Mouse (Mus musculus): Measurements from ENCODE around the gene Gli3. TPM values are rescaled to one million over a fixed set of nuclear protein-coding genes. Genes with fewer than 3 reads are reported as not detected.

The Gli3 gene
- polyA plus RNA-seq, 1 experiment from 2014 or later = 26.8 TPM

DNA sequence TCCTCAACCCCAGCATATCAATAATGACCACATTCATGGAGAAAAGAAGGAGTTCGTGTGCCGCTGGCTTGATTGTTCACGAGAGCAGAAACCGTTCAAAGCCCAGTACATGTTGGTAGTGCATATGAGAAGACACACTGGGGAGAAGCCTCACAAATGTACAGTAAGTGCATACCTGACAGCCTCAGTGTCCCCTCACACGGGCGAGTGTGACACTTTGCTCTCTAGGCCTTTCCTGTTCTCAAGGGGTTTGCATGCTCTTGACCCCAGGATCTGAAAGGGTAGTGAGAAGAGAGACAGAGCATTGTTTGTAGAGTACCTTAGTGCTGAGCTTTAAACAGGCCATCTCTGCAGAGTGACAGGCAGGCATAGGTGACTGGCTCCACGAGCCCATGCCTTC lies 250.5 kb downstream of the Gli3 start:
- H3K36me3 ChIP-seq (ENCODE audit: poor library complexity, severe bottlenecking) = 0 out of 2 replicates have a peak, but pooled peaks cover 10% of the 10 kb centered on the region
- WGBS = 68% methylated on average over 7 of the region's 7 CpGs
- H3K4me3 ChIP-seq = no peak overlapping the region
- peak overlapping the region; percentile 41 for H3K27ac ChIP-seq
- no peak for ATAC-seq
- H3K4me1 ChIP-seq = peaks cover 41% of the 10 kb centered on the region
- no peaks in the 10 kb centered on the region for H3K27me3 ChIP-seq
- H3K9me3 ChIP-seq (replicated peaks) = no peaks in the 10 kb centered on the region
- H3K4me2 ChIP-seq = no peak overlapping the region
- no peak overlapping the region for H3K9ac ChIP-seq

DNA sequence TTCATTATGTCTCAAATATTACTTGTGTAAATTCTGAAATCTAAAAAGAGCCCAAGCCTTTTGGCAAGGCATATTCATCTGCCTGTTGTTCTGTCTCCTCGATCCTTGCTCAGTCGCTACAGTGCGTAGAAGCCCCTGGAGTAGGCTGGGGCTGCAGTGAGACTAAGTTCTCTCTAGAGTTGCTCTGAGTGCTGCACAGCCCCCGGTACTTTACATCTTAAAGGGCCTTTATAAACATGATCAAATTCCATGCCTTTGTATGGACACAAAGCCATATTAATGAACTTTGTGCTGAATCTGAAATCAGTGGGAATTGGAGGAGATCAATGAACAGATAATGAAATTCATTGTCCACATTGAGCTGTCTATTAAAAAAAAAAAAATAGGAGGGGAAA lies 251.3 kb downstream of the Gli3 start:
- H3K27me3 ChIP-seq = no peaks in the 10 kb centered on the region
- no peak overlapping the region for H3K4me3 ChIP-seq
- WGBS = 10% methylated on average over 4 of the region's 4 CpGs
- no peak overlapping the region for H3K4me2 ChIP-seq
- peak overlapping the region; percentile 41; the same call in 1 of the 2 replicates for H3K27ac ChIP-seq
- no peaks in the 10 kb centered on the region for H3K9me3 ChIP-seq (replicated peaks)
- H3K4me1 ChIP-seq = peaks cover 35% of the 10 kb centered on the region
- peak; percentile 75 for ATAC-seq
- no peak overlapping the region for H3K9ac ChIP-seq
- H3K36me3 ChIP-seq (ENCODE audit: poor library complexity, severe bottlenecking) = 0 out of 2 replicates have a peak, but pooled peaks cover 10% of the 10 kb centered on the region

DNA sequence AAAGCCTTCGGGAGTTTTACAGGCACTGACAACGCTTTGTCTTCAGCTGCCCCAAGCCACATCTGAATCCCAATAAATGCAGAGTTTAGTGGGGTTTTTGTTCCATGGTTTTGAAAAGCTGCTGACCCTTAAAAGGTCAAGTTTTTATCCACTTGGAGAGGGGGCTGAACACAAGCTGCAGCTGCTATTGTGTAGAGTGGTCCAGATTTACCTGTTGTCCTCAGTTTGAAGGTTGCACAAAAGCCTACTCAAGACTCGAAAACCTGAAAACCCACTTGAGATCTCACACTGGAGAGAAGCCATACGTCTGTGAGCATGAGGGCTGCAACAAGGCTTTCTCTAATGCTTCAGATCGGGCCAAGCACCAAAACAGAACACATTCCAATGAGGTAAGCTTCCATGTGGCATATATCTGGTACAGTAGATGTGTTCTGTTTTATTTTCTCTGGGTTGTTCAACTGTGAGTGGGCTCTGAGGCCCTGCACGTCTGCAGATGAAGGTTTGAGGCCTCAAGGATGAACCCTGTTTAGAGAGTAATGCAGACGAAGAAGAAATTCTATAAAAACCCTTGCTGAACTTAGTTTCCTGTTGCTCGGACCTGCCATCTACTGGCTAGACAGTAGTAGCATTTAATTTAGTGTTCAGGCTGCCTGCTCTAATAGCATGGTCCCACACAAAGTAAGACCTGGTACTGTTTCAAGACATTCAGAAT lies 251.8 kb downstream of the Gli3 start:
- H3K27ac ChIP-seq = peak overlapping the region; percentile 44
- ATAC-seq = peak; percentile 87
- no peak overlapping the region for H3K4me3 ChIP-seq
- H3K4me1 ChIP-seq = peaks cover 34% of the 10 kb centered on the region
- H3K9ac ChIP-seq = no peak overlapping the region
- no peaks in the 10 kb centered on the region for H3K27me3 ChIP-seq
- no peak overlapping the region for H3K4me2 ChIP-seq
- no peaks in the 10 kb centered on the region for H3K9me3 ChIP-seq (replicated peaks)
- WGBS = 8% methylated on average over 8 of the region's 8 CpGs
- peaks cover 11% of the 10 kb centered on the region for H3K36me3 ChIP-seq (ENCODE audit: poor library complexity, severe bottlenecking)

DNA sequence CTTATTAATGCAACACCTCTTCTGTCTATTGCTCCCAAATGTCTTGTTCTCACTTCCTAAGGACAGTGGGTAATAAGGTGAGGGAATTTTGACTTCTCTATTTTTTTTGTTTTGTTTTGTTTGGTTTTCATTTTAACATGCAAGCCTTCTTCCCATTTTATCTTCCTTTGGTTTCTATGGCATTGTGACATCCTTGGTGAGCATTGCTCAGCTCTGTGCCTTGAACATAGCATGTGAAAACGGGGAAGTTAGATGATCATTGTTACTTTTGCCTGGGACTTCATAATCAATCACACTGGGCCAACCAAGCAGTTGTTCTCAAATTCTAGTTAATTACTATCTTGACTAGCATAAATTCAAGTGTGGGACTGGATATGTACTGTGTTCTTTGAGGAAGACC lies 258.4 kb downstream of the Gli3 start:
- Histone ChIP-seq H3K4me1 (no peaks in the 10 kb centered on the region), H3K27ac (no peak overlapping the region), H3K36me3 (ENCODE audit: poor library complexity, severe bottlenecking) (peaks cover 58% of the 10 kb centered on the region), H3K4me2 (no peak overlapping the region), H3K9ac (no peak overlapping the region), H3K27me3 (no peaks in the 10 kb centered on the region), H3K4me3 (no peak overlapping the region), H3K9me3 (replicated peaks) (no peaks in the 10 kb centered on the region)
- no peak for ATAC-seq
- WGBS = 83% methylated on average over 1 of the region's 1 CpGs

DNA sequence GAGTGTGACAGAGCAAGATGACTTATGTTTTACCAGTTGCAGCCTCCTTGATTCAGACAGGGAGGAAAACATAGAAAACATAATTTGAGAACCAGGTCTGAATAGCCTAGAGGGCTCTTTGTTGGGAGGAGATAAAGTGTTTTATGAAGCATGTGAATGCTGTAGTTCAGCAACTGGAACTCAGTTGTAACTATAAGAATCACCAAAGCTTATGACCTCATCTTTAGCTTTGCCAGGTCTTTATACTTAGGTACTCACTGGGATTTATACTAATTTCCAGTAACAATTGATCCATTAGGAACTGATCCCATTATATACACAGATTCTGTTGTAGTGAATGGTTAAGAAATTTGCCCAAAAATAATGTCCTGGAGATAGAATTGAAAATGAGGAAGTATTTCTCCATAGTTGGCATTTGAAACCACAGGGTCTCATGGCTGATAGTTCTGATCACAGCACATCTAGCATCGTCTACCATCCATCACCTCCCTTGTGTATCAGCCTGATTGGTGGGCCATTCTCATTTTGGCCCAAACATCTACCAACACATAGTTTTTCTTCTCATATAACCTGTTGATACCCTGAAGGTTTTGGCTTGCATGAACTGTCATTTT lies 259.8 kb downstream of the Gli3 start:
- H3K4me2 ChIP-seq = no peak overlapping the region
- no peak for ATAC-seq
- H3K4me3 ChIP-seq = no peak overlapping the region
- no peak overlapping the region for H3K9ac ChIP-seq
- H3K27ac ChIP-seq = no peak overlapping the region
- H3K9me3 ChIP-seq (replicated peaks) = no peaks in the 10 kb centered on the region
- H3K4me1 ChIP-seq = no peaks in the 10 kb centered on the region
- peaks cover 63% of the 10 kb centered on the region for H3K36me3 ChIP-seq (ENCODE audit: poor library complexity, severe bottlenecking)
- 71% methylated on average over 1 of the region's 1 CpGs for WGBS
- H3K27me3 ChIP-seq = no peaks in the 10 kb centered on the region

DNA sequence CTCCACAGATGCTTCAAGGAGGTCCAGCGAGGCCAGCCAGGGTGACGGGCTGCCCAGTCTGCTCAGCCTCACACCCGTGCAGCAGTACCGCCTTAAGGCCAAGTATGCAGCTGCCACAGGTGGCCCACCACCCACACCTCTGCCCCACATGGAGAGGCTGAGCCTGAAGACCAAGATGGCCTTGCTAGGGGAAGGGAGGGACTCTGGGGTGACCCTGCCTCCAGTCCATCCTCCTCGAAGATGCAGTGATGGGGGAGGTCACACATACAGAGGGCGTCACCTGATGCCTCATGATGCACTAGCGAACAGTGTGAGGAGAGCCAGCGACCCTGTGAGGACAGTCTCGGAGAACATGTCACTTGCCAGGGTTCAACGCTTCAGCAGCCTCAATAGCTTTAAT lies 261.7 kb downstream of the Gli3 start:
- H3K4me2 ChIP-seq = no peak overlapping the region
- ATAC-seq = no peak
- no peaks in the 10 kb centered on the region for H3K27me3 ChIP-seq
- no peak overlapping the region for H3K27ac ChIP-seq
- peaks cover 75% of the 10 kb centered on the region for H3K36me3 ChIP-seq (ENCODE audit: poor library complexity, severe bottlenecking)
- 97% methylated on average over 10 of the region's 10 CpGs for whole genome bisulfite sequencing
- H3K9me3 ChIP-seq (replicated peaks) = no peaks in the 10 kb centered on the region
- no peak overlapping the region for H3K4me3 ChIP-seq
- H3K4me1 ChIP-seq = no peaks in the 10 kb centered on the region
- H3K9ac ChIP-seq = no peak overlapping the region

DNA sequence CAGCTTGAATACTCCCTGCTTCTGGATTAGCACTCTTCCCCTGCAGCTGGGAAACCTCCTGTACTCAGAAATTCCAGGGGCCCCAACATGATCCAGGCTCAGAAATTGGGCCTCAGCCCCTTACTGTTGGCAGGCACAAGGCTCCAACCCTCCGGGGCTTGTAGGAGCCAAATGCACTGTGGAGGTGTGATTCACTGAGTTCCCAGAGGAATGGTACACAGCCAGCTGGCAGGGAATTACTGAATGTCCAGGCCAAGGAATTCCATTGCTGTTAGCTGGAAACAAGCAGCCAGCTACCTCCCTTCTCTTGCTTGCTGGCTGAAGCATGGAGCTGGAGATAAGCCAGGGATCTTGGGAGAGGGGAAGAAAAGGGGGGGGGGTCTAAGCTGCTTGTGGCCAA lies 278.7 kb downstream of the Gli3 start:
- peaks cover 17% of the 10 kb centered on the region; the same call in 1 of the 2 replicates for H3K4me1 ChIP-seq
- no peaks in the 10 kb centered on the region for H3K27me3 ChIP-seq
- H3K4me3 ChIP-seq = no peak overlapping the region
- whole genome bisulfite sequencing = 35% methylated on average over 1 of the region's 1 CpGs
- H3K9ac ChIP-seq = no peak overlapping the region
- no peak overlapping the region for H3K4me2 ChIP-seq
- H3K27ac ChIP-seq = peak overlapping the region; percentile 41; the same call in 1 of the 2 replicates
- peak; percentile 97 for ATAC-seq
- no peaks in the 10 kb centered on the region for H3K36me3 ChIP-seq (ENCODE audit: poor library complexity, severe bottlenecking)
- H3K9me3 ChIP-seq (replicated peaks) = no peaks in the 10 kb centered on the region; the same call in 1 of the 2 replicates

DNA sequence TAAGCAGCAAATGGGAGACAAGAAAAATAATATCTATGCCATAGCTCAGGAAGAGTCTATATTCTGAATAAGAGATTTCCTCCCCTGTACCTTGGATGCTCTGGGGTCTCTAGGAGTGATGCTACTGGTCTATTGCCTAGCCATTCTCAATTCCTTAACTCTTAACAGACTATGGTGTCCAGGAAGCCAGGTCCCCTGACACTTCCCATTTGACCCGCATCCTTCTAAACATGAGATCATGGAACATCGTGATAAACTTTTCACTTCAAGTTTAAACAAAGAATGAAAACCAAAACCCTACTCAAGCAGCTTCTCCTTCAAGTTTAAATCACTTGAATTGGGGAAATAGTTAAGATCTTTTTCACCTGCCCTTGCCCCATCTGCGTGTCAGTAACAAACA lies 279.3 kb downstream of the Gli3 start:
- Histone ChIP-seq H3K4me1 (peaks cover 17% of the 10 kb centered on the region; the same call in 1 of the 2 replicates), H3K9ac (no peak overlapping the region), H3K4me2 (no peak overlapping the region), H3K4me3 (no peak overlapping the region), H3K36me3 (ENCODE audit: poor library complexity, severe bottlenecking) (no peaks in the 10 kb centered on the region), H3K27ac (no peak overlapping the region), H3K27me3 (no peaks in the 10 kb centered on the region), H3K9me3 (replicated peaks) (no peaks in the 10 kb centered on the region; the same call in 1 of the 2 replicates)
- WGBS = 84% methylated on average over 3 of the region's 3 CpGs
- 0 out of 2 replicates have a peak, but pooled peaks have one; percentile 14 for ATAC-seq

DNA sequence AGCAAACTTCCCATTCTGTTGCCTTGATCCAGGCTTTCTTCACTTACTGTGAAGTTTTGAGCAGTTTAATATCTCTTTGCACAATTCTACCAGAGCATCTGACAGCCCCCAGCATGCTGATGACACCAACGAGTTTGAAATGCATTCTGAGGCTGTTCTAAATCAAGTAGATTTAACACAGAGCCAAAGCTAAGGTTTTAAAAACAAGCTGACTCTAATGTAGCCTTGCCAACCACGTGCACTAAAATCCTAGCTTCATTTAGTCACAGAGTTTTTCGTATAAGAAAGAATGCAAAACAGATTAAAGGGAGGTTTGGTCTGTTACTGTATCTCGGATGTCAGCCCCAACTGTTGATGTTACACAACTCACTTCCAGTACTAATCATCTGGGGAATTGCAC lies 279.7 kb downstream of the Gli3 start:
- H3K9ac ChIP-seq = no peak overlapping the region
- no peak overlapping the region for H3K4me2 ChIP-seq
- H3K36me3 ChIP-seq (ENCODE audit: poor library complexity, severe bottlenecking) = no peaks in the 10 kb centered on the region
- H3K4me3 ChIP-seq = no peak overlapping the region
- H3K27ac ChIP-seq = no peak overlapping the region
- ATAC-seq = no peak
- H3K9me3 ChIP-seq (replicated peaks) = no peaks in the 10 kb centered on the region; the same call in 1 of the 2 replicates
- 75% methylated on average over 4 of the region's 4 CpGs for WGBS
- peaks cover 17% of the 10 kb centered on the region; the same call in 1 of the 2 replicates for H3K4me1 ChIP-seq
- no peaks in the 10 kb centered on the region for H3K27me3 ChIP-seq

DNA sequence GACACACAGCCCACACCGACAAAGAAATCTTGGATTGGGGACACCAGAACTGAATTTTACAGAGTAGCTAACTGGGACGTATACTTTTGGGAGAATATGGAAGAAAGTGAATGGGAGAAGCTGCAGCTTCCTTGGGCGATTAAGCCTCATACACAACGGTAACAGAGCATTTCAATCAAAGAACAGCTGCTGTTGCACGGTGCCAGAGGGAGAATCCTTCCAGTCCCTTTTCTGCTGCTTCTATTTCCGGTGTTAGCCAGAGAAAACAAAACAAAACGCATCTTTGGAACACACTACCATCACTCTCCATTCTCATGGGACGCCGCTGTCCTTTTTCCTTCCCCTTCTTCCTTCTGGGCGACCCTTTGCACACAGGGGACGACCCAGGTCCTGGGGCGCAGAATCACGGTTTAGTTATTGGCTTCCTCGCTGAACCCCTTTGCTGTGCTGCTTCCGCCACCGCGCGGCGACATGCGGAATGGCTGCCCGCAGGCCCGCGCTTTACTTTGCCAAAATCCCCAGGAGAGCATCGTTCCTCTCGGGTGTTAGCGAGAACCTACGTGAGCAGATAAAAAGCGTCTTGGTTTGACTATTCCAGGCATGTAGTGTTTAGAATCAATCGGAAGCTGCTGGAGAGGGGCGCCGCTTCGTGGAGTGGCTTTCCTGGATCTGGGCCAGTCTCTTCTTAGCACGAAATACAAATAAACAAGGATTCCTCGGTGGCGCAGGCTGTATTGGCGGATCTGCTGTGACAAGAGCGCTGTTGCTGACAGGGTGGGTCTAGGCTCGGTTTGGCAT lies 296.0 kb downstream of the Gli3 start:
- Histone ChIP-seq H3K36me3 (ENCODE audit: poor library complexity, severe bottlenecking) (no peaks in the 10 kb centered on the region), H3K4me1 (peaks cover 14% of the 10 kb centered on the region), H3K27me3 (no peaks in the 10 kb centered on the region), H3K9me3 (replicated peaks) (no peaks in the 10 kb centered on the region), H3K9ac (peak overlapping the region; percentile 64), H3K27ac (peak overlapping the region; percentile 77), H3K4me3 (peak overlapping the region; percentile 40), H3K4me2 (peak overlapping the region; percentile 62)
- ATAC-seq = peak; percentile 90
- 3% methylated on average over 38 of the region's 38 CpGs for WGBS

DNA sequence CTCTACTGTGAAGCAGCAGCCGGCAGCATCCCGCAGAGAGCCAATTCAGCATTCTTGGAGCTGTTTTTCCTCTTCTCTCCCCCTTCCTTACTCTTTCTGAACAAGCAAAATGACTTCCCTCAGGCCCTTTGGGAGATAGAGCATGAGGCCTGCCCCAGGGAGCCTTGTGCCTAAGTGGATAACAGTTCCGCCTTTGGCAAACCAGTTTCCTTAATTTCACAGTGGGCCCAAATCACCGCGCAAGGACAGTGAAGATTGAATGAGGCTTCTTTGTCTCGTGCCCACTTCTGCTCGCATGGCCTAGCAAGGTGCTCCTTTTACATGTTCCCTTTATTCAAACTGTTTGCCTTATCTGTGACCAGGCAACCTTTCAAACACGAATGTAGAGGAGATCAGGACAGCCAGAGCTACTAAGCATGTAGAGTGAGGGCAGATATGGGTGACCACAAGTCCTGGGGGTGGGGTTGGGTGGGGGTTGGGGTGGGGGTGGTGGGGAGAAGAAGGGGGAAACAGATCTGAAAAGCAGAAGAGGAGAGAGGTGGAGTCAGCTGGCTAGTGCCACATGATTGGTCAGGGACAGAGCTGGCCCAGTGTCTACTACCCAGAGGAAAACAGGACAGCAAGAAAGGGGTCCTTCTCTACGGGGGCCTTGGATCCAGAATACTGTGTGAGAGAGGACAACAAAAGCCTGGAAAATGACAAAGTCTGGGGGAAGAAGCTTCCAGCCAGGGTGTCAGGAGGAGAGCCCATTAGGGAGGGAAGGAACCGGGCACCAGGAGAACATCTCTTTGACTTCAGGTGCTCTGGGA lies 296.8 kb downstream of the Gli3 start:
- Histone ChIP-seq H3K9me3 (replicated peaks) (no peaks in the 10 kb centered on the region), H3K9ac (peak overlapping the region; percentile 64), H3K4me2 (peak overlapping the region; percentile 62), H3K27me3 (no peaks in the 10 kb centered on the region), H3K36me3 (ENCODE audit: poor library complexity, severe bottlenecking) (no peaks in the 10 kb centered on the region), H3K4me3 (peak overlapping the region; percentile 40), H3K4me1 (peaks cover 14% of the 10 kb centered on the region), H3K27ac (peak overlapping the region; percentile 77)
- peak; percentile 50 for ATAC-seq
- WGBS = 14% methylated on average over 10 of the region's 10 CpGs
